Mouse (Mus musculus) thymus, adult 2 months (tissue): ENCODE data around the gene 9330161L09Rik. TPM values are rescaled to one million over a fixed set of nuclear protein-coding genes. Genes with fewer than 3 reads are reported as not detected.
A peak's percentile ranks its signal among the peaks of the same experiment; 100 is the strongest.

Experiments
- DNase-seq: peaks from one replicate; pipeline ENCODE4 v3.0.0; 2021
- H3K27ac ChIP-seq: fragments of 200-500 bp; 2 replicates; pipeline ENCODE4 v1.5.1; 2012; ENCODE audit warnings: low read length, control low read depth; ENCODE audit not compliant: control insufficient read depth, insufficient read depth
- H3K27me3 ChIP-seq: fragments of 200-500 bp; 2 replicates; pipeline ENCODE4 v1.6.1; 2012; ENCODE audit warnings: mild to moderate bottlenecking, low read length, moderate library complexity, mixed read lengths; ENCODE audit not compliant: control insufficient read depth, insufficient read depth
- H3K36me3 ChIP-seq: fragments of 200-500 bp; 2 replicates; pipeline ENCODE4 v1.6.1; 2012; ENCODE audit warnings: mild to moderate bottlenecking, low read length, moderate library complexity; ENCODE audit not compliant: control insufficient read depth, insufficient read depth
- H3K4me1 ChIP-seq: fragments of 200-500 bp; replicated peaks from 2 replicates; pipeline ENCODE4 v1.6.1; 2012; ENCODE audit warnings: low read length; ENCODE audit not compliant: control insufficient read depth, insufficient read depth
- H3K4me3 ChIP-seq: fragments of 200-500 bp; 2 replicates; pipeline ENCODE4 v1.5.1; 2012; ENCODE audit warnings: mild to moderate bottlenecking, low read length, control low read depth, moderate library complexity; ENCODE audit not compliant: control insufficient read depth, insufficient read depth
- CTCF ChIP-seq: fragments of 200-500 bp; IDR thresholded peaks from 2 replicates; pipeline ENCODE4 v1.5.1; 2012; ENCODE audit warnings: mild to moderate bottlenecking, control low read depth, low read length, moderate library complexity, borderline replicate concordance; ENCODE audit not compliant: control insufficient read depth, poor library complexity, insufficient read depth; ENCODE audit errors: extremely low read depth
- POLR2A ChIP-seq: fragments of 200-500 bp; IDR thresholded peaks from 2 replicates; pipeline ENCODE4 v1.6.1; 2012; ENCODE audit warnings: mild to moderate bottlenecking, low read length, control low read depth, moderate library complexity; ENCODE audit not compliant: control insufficient read depth, poor library complexity, insufficient read depth; ENCODE audit errors: extremely low read depth
- WGBS: fragments of 180-500 bp; shearing (Covaris S2); methylation state at CpG from one replicate; pipeline ENCODE4 v1.1.7; 2018; 5-methylcytosine and 5-hydroxymethylcytosine counted together
- polyA plus RNA-seq: library from polyadenylated mRNA; depleted of rRNA; stranded (reverse); fragments of >200 nt; gene quantifications from 2 replicates; pipeline ENCODE4 v1.2.3, GENCODE M21; 2012

Gene 9330161L09Rik
- polyA plus RNA-seq, 1 experiment: 1.7 TPM

GRCm38 (mm10) chr12:103425016-103425728 lies 17.6 kb upstream of the 9330161L09Rik start:
- WGBS: 10% methylated on average over 33 of the region's 33 CpGs
- no peaks in the 10 kb centered on the region for H3K27me3 ChIP-seq
- peak overlapping the region; percentile 83 for H3K4me3 ChIP-seq
- no peak overlapping the region for H3K27ac ChIP-seq
- TF ChIP-seq POLR2A (no peak), CTCF (no peak)
- DNase-seq: no peak
- H3K36me3 ChIP-seq: peaks cover 9% of the 10 kb centered on the region
- H3K4me1 ChIP-seq: peaks cover 14% of the 10 kb centered on the region

GRCm38 (mm10) chr12:103408144-103408543 lies 524 bp upstream of the 9330161L09Rik start:
- TF ChIP-seq POLR2A (no peak), CTCF (no peak)
- WGBS: 94% methylated on average over 10 of the region's 10 CpGs
- Histone ChIP-seq H3K36me3 (peaks cover 75% of the 10 kb centered on the region), H3K4me3 (no peak overlapping the region), H3K4me1 (no peaks in the 10 kb centered on the region), H3K27me3 (no peaks in the 10 kb centered on the region), H3K27ac (no peak overlapping the region)
- no peak for DNase-seq

GRCm38 (mm10) chr12:103404131-103404530 lies 3.5 kb downstream of the 9330161L09Rik start:
- Histone ChIP-seq H3K27me3 (no peaks in the 10 kb centered on the region), H3K36me3 (peaks cover 38% of the 10 kb centered on the region), H3K4me1 (no peaks in the 10 kb centered on the region), H3K4me3 (no peak overlapping the region), H3K27ac (no peak overlapping the region)
- TF ChIP-seq CTCF (no peak), POLR2A (no peak)
- no peak for DNase-seq
- 93% methylated on average over 18 of the region's 18 CpGs for WGBS

- H3K27me3 ChIP-seq: no peaks in the 10 kb centered on the region
- TF ChIP-seq CTCF (no peak), POLR2A (no peak)
- no peak overlapping the region for H3K4me3 ChIP-seq
- no peak for DNase-seq
- no peaks in the 10 kb centered on the region for H3K4me1 ChIP-seq
- H3K27ac ChIP-seq: no peak overlapping the region
- 89% methylated on average over 7 of the region's 7 CpGs for WGBS
- no peaks in the 10 kb centered on the region for H3K36me3 ChIP-seq
Measured at GRCm38 (mm10) chr12:103396751-103397150, 10.9 kb downstream of the 9330161L09Rik start.

- DNase-seq: no peak
- TF ChIP-seq CTCF (no peak), POLR2A (no peak)
- no peaks in the 10 kb centered on the region for H3K27me3 ChIP-seq
- H3K27ac ChIP-seq: no peak overlapping the region
- WGBS: 92% methylated on average over 12 of the region's 12 CpGs
- no peaks in the 10 kb centered on the region for H3K36me3 ChIP-seq
- no peak overlapping the region for H3K4me3 ChIP-seq
- no peaks in the 10 kb centered on the region for H3K4me1 ChIP-seq
Measured at GRCm38 (mm10) chr12:103395486-103396275, 11.9 kb downstream of the 9330161L09Rik start.

GRCm38 (mm10) chr12:103393528-103393927 lies 14.1 kb downstream of the 9330161L09Rik start:
- TF ChIP-seq CTCF: no peak
- no peak for TF ChIP-seq POLR2A
- DNase-seq: no peak
- WGBS: 72% methylated on average over 6 of the region's 6 CpGs
- H3K36me3 ChIP-seq: no peaks in the 10 kb centered on the region
- peaks cover 3% of the 10 kb centered on the region; the same call in 1 of the 2 replicates for H3K27me3 ChIP-seq
- no peak overlapping the region for H3K4me3 ChIP-seq
- peaks cover 8% of the 10 kb centered on the region; the same call in 1 of the 2 replicates for H3K4me1 ChIP-seq
- H3K27ac ChIP-seq: no peak overlapping the region
